Mouse (Mus musculus): ENCODE measurements around the gene Syt2. TPM values are rescaled to one million over a fixed set of nuclear protein-coding genes. Genes with fewer than 3 reads are reported as not detected.

Syt2 gene
- polyA plus RNA-seq, 1 experiment from 2014 or later: 8.2 TPM

- Histone ChIP-seq H3K27ac (no peak overlapping the region), H3K36me3 (peaks cover 37% of the 10 kb centered on the region), H3K9me3 (no peaks in the 10 kb centered on the region), H3K4me3 (no peak overlapping the region), H3K4me2 (no peak overlapping the region), H3K27me3 (no peaks in the 10 kb centered on the region), H3K9ac (0 out of 2 replicates have a peak overlapping the region, but pooled peaks have one; percentile 6), H3K4me1 (replicated peaks) (peaks cover 8% of the 10 kb centered on the region; the same call in 1 of the 2 replicates)
- 67% methylated on average over 3 of the region's 3 CpGs for WGBS
- peak; percentile 27; the same call in 1 of the 2 replicates for ATAC-seq (ENCODE audit: low FRiP score)
Observed at GRCm38 (mm10) chr1:134636245-134636644, 10.2 kb upstream of the Syt2 start.

- peak; percentile 35; the same call in 1 of the 2 replicates for ATAC-seq (ENCODE audit: low FRiP score)
- no peak overlapping the region for H3K4me2 ChIP-seq
- H3K36me3 ChIP-seq: peaks cover 32% of the 10 kb centered on the region
- H3K9ac ChIP-seq: 0 out of 2 replicates have a peak overlapping the region, but pooled peaks have one; percentile 6
- H3K27ac ChIP-seq: no peak overlapping the region
- H3K27me3 ChIP-seq: no peaks in the 10 kb centered on the region
- no peaks in the 10 kb centered on the region for H3K9me3 ChIP-seq
- H3K4me1 ChIP-seq (replicated peaks): peaks cover 10% of the 10 kb centered on the region; the same call in 1 of the 2 replicates
- 9% methylated on average over 3 of the region's 3 CpGs for whole genome bisulfite sequencing
- H3K4me3 ChIP-seq: no peak overlapping the region
Observed at GRCm38 (mm10) chr1:134636684-134637083, 9.8 kb upstream of the Syt2 start.

- Histone ChIP-seq H3K27ac (no peak overlapping the region), H3K4me1 (replicated peaks) (peaks cover 15% of the 10 kb centered on the region; the same call in 1 of the 2 replicates), H3K9me3 (no peaks in the 10 kb centered on the region), H3K27me3 (peaks cover 7% of the 10 kb centered on the region; the same call in 1 of the 2 replicates), H3K36me3 (peaks cover 19% of the 10 kb centered on the region), H3K9ac (no peak overlapping the region), H3K4me2 (no peak overlapping the region), H3K4me3 (no peak overlapping the region)
- ATAC-seq (ENCODE audit: low FRiP score): no peak
- 53% methylated on average over 3 of the region's 3 CpGs for WGBS
Observed at GRCm38 (mm10) chr1:134638041-134638440, 8.4 kb upstream of the Syt2 start.

GRCm38 (mm10) chr1:134638522-134638921, 8.0 kb upstream of the Syt2 start:
- WGBS: 41% methylated on average over 7 of the region's 7 CpGs
- no peak overlapping the region for H3K9ac ChIP-seq
- no peak for ATAC-seq (ENCODE audit: low FRiP score)

GRCm38 (mm10) chr1:134639460-134639859, 7.0 kb upstream of the Syt2 start:
- ATAC-seq (ENCODE audit: low FRiP score): no peak
- Histone ChIP-seq H3K9me3 (no peaks in the 10 kb centered on the region), H3K27ac (no peak overlapping the region), H3K4me3 (no peak overlapping the region), H3K4me2 (no peak overlapping the region), H3K9ac (no peak overlapping the region), H3K27me3 (peaks cover 17% of the 10 kb centered on the region), H3K36me3 (peaks cover 9% of the 10 kb centered on the region), H3K4me1 (replicated peaks) (peaks cover 15% of the 10 kb centered on the region; the same call in 1 of the 2 replicates)
- 81% methylated on average over 6 of the region's 6 CpGs for WGBS

More at GRCm38 (mm10) chr1:134638522-134638921, 8.0 kb upstream of the Syt2 start:
- Histone ChIP-seq H3K36me3 (peaks cover 14% of the 10 kb centered on the region), H3K4me3 (no peak overlapping the region), H3K4me2 (no peak overlapping the region), H3K4me1 (replicated peaks) (peaks cover 15% of the 10 kb centered on the region; the same call in 1 of the 2 replicates), H3K27ac (no peak overlapping the region), H3K9me3 (no peaks in the 10 kb centered on the region), H3K27me3 (peaks cover 9% of the 10 kb centered on the region)

GRCm38 (mm10) chr1:134641507-134641906, 5.0 kb upstream of the Syt2 start:
- no peak overlapping the region for H3K27ac ChIP-seq
- H3K4me2 ChIP-seq: no peak overlapping the region
- WGBS: 28% methylated on average over 3 of the region's 3 CpGs
- H3K9me3 ChIP-seq: no peaks in the 10 kb centered on the region
- H3K36me3 ChIP-seq: no peaks in the 10 kb centered on the region
- H3K4me3 ChIP-seq: no peak overlapping the region
- H3K27me3 ChIP-seq: peaks cover 37% of the 10 kb centered on the region
- H3K4me1 ChIP-seq (replicated peaks): peaks cover 28% of the 10 kb centered on the region
- no peak overlapping the region for H3K9ac ChIP-seq
- ATAC-seq (ENCODE audit: low FRiP score): no peak

GRCm38 (mm10) chr1:134643702-134644101, 2.8 kb upstream of the Syt2 start:
- H3K4me2 ChIP-seq: no peak overlapping the region
- no peak overlapping the region for H3K9ac ChIP-seq
- WGBS: 81% methylated on average over 6 of the region's 6 CpGs
- no peak overlapping the region for H3K27ac ChIP-seq
- H3K4me1 ChIP-seq (replicated peaks): peaks cover 30% of the 10 kb centered on the region
- ATAC-seq (ENCODE audit: low FRiP score): no peak
- H3K9me3 ChIP-seq: no peaks in the 10 kb centered on the region
- no peaks in the 10 kb centered on the region for H3K36me3 ChIP-seq
- H3K27me3 ChIP-seq: peaks cover 59% of the 10 kb centered on the region
- no peak overlapping the region for H3K4me3 ChIP-seq

- WGBS: 13% methylated on average over 16 of the region's 16 CpGs
- no peaks in the 10 kb centered on the region for H3K36me3 ChIP-seq
- peak overlapping the region; percentile 48 for H3K4me3 ChIP-seq
- peak overlapping the region; percentile 83 for H3K4me2 ChIP-seq
- no peaks in the 10 kb centered on the region for H3K9me3 ChIP-seq
- no peak for ATAC-seq (ENCODE audit: low FRiP score)
- peaks cover 76% of the 10 kb centered on the region for H3K27me3 ChIP-seq
- H3K27ac ChIP-seq: no peak overlapping the region
- H3K4me1 ChIP-seq (replicated peaks): peaks cover 30% of the 10 kb centered on the region
- H3K9ac ChIP-seq: peak overlapping the region; percentile 70
Observed at GRCm38 (mm10) chr1:134645408-134646200, 873 bp upstream of the Syt2 start.

- Histone ChIP-seq H3K4me3 (peak overlapping the region; percentile 48), H3K4me1 (replicated peaks) (peaks cover 35% of the 10 kb centered on the region), H3K36me3 (no peaks in the 10 kb centered on the region), H3K27ac (no peak overlapping the region), H3K9me3 (no peaks in the 10 kb centered on the region), H3K27me3 (peaks cover 76% of the 10 kb centered on the region), H3K9ac (peak overlapping the region; percentile 70), H3K4me2 (peak overlapping the region; percentile 83)
- no peak for ATAC-seq (ENCODE audit: low FRiP score)
- 1% methylated on average over 28 of the region's 28 CpGs for WGBS
Observed at GRCm38 (mm10) chr1:134646963-134647282, 446 bp downstream of the Syt2 start.

GRCm38 (mm10) chr1:134647591-134647990, 1.1 kb downstream of the Syt2 start:
- no peak overlapping the region for H3K27ac ChIP-seq
- H3K4me1 ChIP-seq (replicated peaks): peaks cover 39% of the 10 kb centered on the region
- no peaks in the 10 kb centered on the region for H3K36me3 ChIP-seq
- ATAC-seq (ENCODE audit: low FRiP score): no peak
- H3K9me3 ChIP-seq: no peaks in the 10 kb centered on the region
- WGBS: 25% methylated on average over 7 of the region's 7 CpGs
- no peak overlapping the region for H3K9ac ChIP-seq
- H3K27me3 ChIP-seq: peaks cover 73% of the 10 kb centered on the region
- H3K4me3 ChIP-seq: peak overlapping the region; percentile 48
- peak overlapping the region; percentile 83; the same call in 1 of the 2 replicates for H3K4me2 ChIP-seq

GRCm38 (mm10) chr1:134650816-134651215, 4.3 kb downstream of the Syt2 start:
- 77% methylated on average over 5 of the region's 5 CpGs for WGBS
- no peak overlapping the region for H3K4me2 ChIP-seq
- H3K4me1 ChIP-seq (replicated peaks): peaks cover 44% of the 10 kb centered on the region
- no peak for ATAC-seq (ENCODE audit: low FRiP score)
- H3K27me3 ChIP-seq: peaks cover 49% of the 10 kb centered on the region
- no peak overlapping the region for H3K9ac ChIP-seq
- H3K36me3 ChIP-seq: no peaks in the 10 kb centered on the region
- H3K4me3 ChIP-seq: no peak overlapping the region
- 0 out of 2 replicates have a peak overlapping the region, but pooled peaks have one; percentile 75 for H3K27ac ChIP-seq
- no peaks in the 10 kb centered on the region for H3K9me3 ChIP-seq

- 47% methylated on average over 13 of the region's 13 CpGs for WGBS
- H3K9ac ChIP-seq: no peak overlapping the region
- no peak overlapping the region for H3K4me2 ChIP-seq
Observed at GRCm38 (mm10) chr1:134651268-134651850, 4.9 kb downstream of the Syt2 start.

More at GRCm38 (mm10) chr1:134651268-134651850, 4.9 kb downstream of the Syt2 start:
- Histone ChIP-seq H3K27me3 (peaks cover 44% of the 10 kb centered on the region), H3K36me3 (no peaks in the 10 kb centered on the region), H3K4me1 (replicated peaks) (peaks cover 39% of the 10 kb centered on the region), H3K27ac (peak overlapping the region; percentile 75), H3K4me3 (no peak overlapping the region), H3K9me3 (no peaks in the 10 kb centered on the region)
- ATAC-seq (ENCODE audit: low FRiP score): no peak

Measured in hindbrain, embryonic 13.5 days (tissue).